Mouse (Mus musculus): ENCODE measurements at regions not wholly inside any gene's neighbourhood (a gene's known extent, or its start where the extent isn't known, plus 50 kb on each side); places are given as distances from the start of the nearest gene placed in this dataset.
A peak's percentile ranks its signal among the peaks of the same experiment; 100 is the strongest.

DNA sequence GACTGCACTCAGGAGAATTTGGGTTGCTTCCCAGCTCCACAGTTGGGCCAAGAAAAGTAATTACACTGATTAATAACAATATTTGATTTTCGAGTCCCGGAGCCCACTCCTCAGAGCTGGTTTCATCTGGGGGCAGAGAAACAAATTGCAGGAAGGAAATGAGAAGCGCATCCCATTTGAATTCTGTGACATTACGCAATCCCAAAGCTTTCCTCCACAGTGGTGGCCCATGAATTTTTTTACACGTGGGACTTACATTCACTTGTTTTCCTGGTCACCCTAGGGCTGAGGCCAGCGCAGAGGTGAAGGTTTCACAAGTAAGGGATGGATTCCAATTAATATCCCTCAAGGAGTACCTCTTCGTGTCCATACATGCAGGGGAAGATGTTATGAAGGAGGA is 556.3 kb upstream of the Nrp1 start:
- Histone ChIP-seq H3K4me1 (ENCODE audit: control insufficient read depth, insufficient read depth, low read length) (no peaks in the 10 kb centered on the region; the same call in 1 of the 2 replicates), H3K4me3 (ENCODE audit: low read depth, low read length) (no peak overlapping the region), H3K4me2 (ENCODE audit: low read depth, low read length) (no peak overlapping the region), H3K27ac (replicated peaks; ENCODE audit: low read depth, low read length) (no peak overlapping the region), H3K27me3 (ENCODE audit: control insufficient read depth, insufficient read depth, low read length) (no peaks in the 10 kb centered on the region), H3K36me3 (replicated peaks; ENCODE audit: control insufficient read depth, insufficient read depth, low read depth, low read length) (no peaks in the 10 kb centered on the region), H3K9ac (replicated peaks; ENCODE audit: low read length) (no peak overlapping the region), H3K9me3 (replicated peaks; ENCODE audit: control insufficient read depth, low read length) (no peaks in the 10 kb centered on the region)
- ATAC-seq (replicated peaks; ENCODE audit: insufficient number of reproducible peaks, low FRiP score, low TSS enrichment, low read depth): no peak
- no peak for DNase-seq (ENCODE audit: low spot score)
- WGBS: 71% methylated on average over 7 of the region's 7 CpGs

DNA sequence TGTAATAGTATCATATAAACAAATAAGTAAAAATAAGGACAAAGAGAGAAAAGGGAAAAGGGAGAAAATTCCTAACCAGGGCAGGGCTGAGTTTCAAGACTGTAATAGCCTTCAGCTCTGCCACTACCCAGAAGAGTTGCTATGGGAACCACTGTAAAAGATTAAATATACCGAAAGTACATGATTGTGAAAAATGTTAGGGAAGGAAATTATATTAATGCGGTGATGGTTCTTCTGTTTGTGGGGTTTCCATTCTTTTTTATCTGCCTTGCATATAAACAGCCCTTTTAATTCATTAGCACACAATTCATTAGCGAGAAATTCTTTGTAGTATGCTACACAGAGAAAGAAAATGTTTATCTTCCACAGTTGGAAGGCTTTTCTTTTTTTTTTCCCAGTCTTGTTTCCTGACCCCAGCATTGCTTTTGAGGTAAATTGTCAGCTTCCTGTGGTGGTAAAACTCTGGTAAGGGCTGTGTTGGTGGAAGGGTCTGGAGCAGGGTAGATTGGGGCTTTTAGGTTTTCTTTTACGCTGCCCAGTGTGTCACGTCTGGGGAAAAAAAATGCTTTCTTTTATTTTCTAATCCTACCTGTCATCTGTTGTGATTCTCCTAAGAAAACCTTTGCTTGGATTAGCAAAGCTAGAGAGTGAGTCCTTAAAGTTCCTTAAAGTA is 555.6 kb upstream of the Nrp1 start:
- DNase-seq (ENCODE audit: low spot score): no peak
- Histone ChIP-seq H3K9ac (replicated peaks; ENCODE audit: low read length) (no peak overlapping the region), H3K4me1 (ENCODE audit: control insufficient read depth, insufficient read depth, low read length) (no peaks in the 10 kb centered on the region; the same call in 1 of the 2 replicates), H3K4me2 (ENCODE audit: low read depth, low read length) (no peak overlapping the region), H3K36me3 (replicated peaks; ENCODE audit: control insufficient read depth, insufficient read depth, low read depth, low read length) (no peaks in the 10 kb centered on the region), H3K27me3 (ENCODE audit: control insufficient read depth, insufficient read depth, low read length) (no peaks in the 10 kb centered on the region), H3K9me3 (replicated peaks; ENCODE audit: control insufficient read depth, low read length) (no peaks in the 10 kb centered on the region), H3K27ac (replicated peaks; ENCODE audit: low read depth, low read length) (no peak overlapping the region; the same call in 1 of the 2 replicates), H3K4me3 (ENCODE audit: low read depth, low read length) (no peak overlapping the region)
- 50% methylated on average over 5 of the region's 5 CpGs for WGBS
- ATAC-seq (replicated peaks; ENCODE audit: insufficient number of reproducible peaks, low FRiP score, low TSS enrichment, low read depth): no peak; the same call in 1 of the 2 replicates

DNA sequence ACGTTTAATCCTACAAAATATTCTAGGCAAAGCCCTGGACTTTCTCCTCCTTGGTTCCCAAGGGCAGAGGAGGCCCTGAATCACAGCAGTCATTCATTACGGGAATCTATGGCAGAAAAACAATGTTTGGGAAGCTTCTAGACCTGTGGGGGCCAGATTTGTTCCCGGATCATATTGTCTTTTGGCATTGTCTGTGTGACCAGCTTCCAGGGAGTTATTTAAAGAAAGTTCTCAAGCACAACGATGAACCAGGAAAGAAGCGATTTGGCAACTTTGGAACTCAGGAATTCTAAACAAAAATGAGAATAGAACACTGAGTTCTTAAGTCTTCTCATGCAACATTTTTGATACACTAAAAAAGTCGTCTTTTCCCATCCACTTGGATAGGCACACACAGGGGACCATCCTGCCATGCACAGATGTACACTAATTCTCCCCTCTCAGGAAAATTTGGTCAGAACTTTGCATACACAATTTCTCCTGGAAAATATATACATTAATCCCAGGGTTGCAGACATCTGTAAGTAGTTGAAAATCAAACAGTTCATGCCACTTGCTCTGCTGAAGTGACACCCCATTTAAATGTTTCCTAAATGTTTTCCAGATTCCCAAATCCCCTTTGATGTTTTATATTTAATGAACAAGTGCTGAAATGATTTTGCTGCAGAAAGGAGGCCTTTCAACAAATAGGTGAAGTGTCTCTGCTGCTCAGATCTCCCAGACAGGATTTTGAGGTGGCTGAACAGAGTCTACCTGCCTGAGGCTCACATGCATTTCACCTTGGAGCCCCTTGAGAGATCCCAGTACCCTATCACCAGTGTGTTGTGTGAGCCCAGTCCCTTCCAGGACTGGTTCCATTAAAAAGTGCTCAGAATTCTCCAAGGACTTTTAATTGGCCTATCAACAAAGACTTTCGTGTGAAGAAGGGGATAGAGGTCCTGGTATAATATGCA is 548.9 kb upstream of the Nrp1 start:
- peak; percentile 70 for DNase-seq (ENCODE audit: low spot score)
- H3K27ac ChIP-seq (replicated peaks; ENCODE audit: low read depth, low read length): no peak overlapping the region
- ATAC-seq (replicated peaks; ENCODE audit: insufficient number of reproducible peaks, low FRiP score, low TSS enrichment, low read depth): no peak
- H3K9ac ChIP-seq (replicated peaks; ENCODE audit: low read length): no peak overlapping the region
- H3K4me3 ChIP-seq (ENCODE audit: low read depth, low read length): no peak overlapping the region
- H3K4me2 ChIP-seq (ENCODE audit: low read depth, low read length): no peak overlapping the region
- H3K36me3 ChIP-seq (replicated peaks; ENCODE audit: control insufficient read depth, insufficient read depth, low read depth, low read length): no peaks in the 10 kb centered on the region
- WGBS: 50% methylated on average over 7 of the region's 7 CpGs
- H3K27me3 ChIP-seq (ENCODE audit: control insufficient read depth, insufficient read depth, low read length): no peaks in the 10 kb centered on the region
- H3K4me1 ChIP-seq (ENCODE audit: control insufficient read depth, insufficient read depth, low read length): no peaks in the 10 kb centered on the region
- no peaks in the 10 kb centered on the region for H3K9me3 ChIP-seq (replicated peaks; ENCODE audit: control insufficient read depth, low read length)

DNA sequence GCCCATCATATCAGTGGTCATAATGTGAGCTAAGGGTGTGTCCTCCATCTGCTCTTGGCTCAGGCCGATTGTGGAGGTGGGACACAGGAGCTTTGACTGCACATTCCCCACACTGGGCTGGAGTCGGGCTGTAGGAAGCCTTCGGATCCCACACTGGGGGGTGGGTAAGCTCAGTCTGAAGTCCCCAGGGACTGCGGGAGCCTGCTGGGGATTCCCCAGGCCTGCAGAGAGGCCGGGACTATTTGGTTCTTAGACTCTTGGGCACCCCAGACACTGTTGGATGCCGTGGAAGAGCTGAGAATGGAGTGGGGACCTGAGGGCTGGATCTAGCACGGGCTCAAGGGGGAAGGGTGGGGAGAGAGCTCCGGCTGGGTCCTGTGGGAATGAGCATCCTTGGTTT is 547.1 kb upstream of the Nrp1 start:
- Histone ChIP-seq H3K4me3 (ENCODE audit: low read depth, low read length) (no peak overlapping the region), H3K9me3 (replicated peaks; ENCODE audit: control insufficient read depth, low read length) (no peaks in the 10 kb centered on the region), H3K4me1 (ENCODE audit: control insufficient read depth, insufficient read depth, low read length) (no peaks in the 10 kb centered on the region), H3K36me3 (replicated peaks; ENCODE audit: control insufficient read depth, insufficient read depth, low read depth, low read length) (no peaks in the 10 kb centered on the region), H3K27me3 (ENCODE audit: control insufficient read depth, insufficient read depth, low read length) (no peaks in the 10 kb centered on the region), H3K27ac (replicated peaks; ENCODE audit: low read depth, low read length) (no peak overlapping the region), H3K9ac (replicated peaks; ENCODE audit: low read length) (no peak overlapping the region), H3K4me2 (ENCODE audit: low read depth, low read length) (no peak overlapping the region)
- WGBS: 84% methylated on average over 8 of the region's 8 CpGs
- DNase-seq (ENCODE audit: low spot score): no peak
- ATAC-seq (replicated peaks; ENCODE audit: insufficient number of reproducible peaks, low FRiP score, low TSS enrichment, low read depth): no peak

DNA sequence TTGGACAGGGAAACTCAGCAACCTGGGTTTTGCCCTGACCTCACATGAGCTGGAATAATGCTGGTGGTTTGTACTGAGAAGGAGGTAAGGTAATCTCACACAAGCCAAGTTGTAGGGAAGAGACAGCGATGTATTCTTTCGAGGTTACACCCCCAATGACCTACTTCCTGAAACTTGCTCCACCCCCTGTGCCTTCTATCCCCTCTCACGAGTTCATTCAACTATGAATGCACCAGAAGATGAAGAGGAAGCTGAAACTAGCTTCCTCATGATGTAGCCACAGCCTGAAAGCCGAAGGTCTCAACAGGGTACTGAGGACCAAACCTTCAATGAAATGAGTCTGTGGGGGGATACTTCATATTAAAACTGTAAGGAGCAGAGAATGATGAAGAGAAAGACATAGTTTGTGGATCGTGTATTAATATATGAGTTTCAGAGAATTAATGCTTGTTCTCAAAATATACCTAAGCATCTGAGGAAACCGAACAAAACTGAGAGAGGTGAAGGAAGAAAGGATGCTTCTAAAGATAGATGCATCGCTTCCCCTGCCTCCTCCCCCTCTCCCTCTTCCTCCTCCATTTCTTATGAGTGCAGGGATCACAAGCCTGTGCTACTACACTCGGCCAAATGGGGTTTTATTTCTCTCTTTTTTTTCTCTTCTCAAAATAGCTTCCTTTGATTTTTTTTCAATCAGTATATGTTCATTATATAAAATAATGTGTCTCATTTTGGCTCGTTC is 543.5 kb upstream of the Nrp1 start:
- H3K27me3 ChIP-seq (ENCODE audit: control insufficient read depth, insufficient read depth, low read length): no peaks in the 10 kb centered on the region
- no peaks in the 10 kb centered on the region for H3K4me1 ChIP-seq (ENCODE audit: control insufficient read depth, insufficient read depth, low read length)
- no peak for ATAC-seq (replicated peaks; ENCODE audit: insufficient number of reproducible peaks, low FRiP score, low TSS enrichment, low read depth)
- H3K9ac ChIP-seq (replicated peaks; ENCODE audit: low read length): no peak overlapping the region
- no peak for DNase-seq (ENCODE audit: low spot score)
- no peaks in the 10 kb centered on the region for H3K9me3 ChIP-seq (replicated peaks; ENCODE audit: control insufficient read depth, low read length)
- H3K27ac ChIP-seq (replicated peaks; ENCODE audit: low read depth, low read length): no peak overlapping the region
- WGBS: 83% methylated on average over 9 of the region's 9 CpGs
- H3K4me2 ChIP-seq (ENCODE audit: low read depth, low read length): no peak overlapping the region
- no peak overlapping the region for H3K4me3 ChIP-seq (ENCODE audit: low read depth, low read length)
- no peaks in the 10 kb centered on the region for H3K36me3 ChIP-seq (replicated peaks; ENCODE audit: control insufficient read depth, insufficient read depth, low read depth, low read length)

DNA sequence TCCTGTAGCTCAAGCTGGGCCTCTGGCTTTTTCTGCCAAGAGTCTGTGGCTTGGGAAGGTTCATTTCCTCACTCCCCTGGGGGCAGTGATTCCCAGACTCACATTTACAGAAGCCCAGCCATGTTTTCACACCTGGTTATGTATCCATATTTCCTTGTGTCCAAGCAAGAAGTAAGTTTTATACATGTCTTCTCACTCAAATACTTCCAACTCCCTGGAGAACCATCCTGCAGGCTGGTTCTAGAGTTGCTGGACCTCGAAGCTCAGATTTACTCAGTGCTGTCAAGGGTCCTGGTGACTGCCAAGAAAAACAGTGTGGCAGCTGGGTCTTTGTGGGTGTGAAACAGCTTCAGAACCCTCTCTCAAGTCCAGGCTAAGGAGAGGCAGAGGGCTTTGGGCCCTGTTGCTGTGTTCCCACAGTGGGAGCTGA is 537.6 kb upstream of the Nrp1 start:
- no peak overlapping the region for H3K9ac ChIP-seq (replicated peaks; ENCODE audit: low read length)
- no peak overlapping the region for H3K27ac ChIP-seq (replicated peaks; ENCODE audit: low read depth, low read length)
- H3K4me3 ChIP-seq (ENCODE audit: low read depth, low read length): no peak overlapping the region
- WGBS: 55% methylated on average over 1 of the region's 1 CpGs
- no peaks in the 10 kb centered on the region for H3K27me3 ChIP-seq (ENCODE audit: control insufficient read depth, insufficient read depth, low read length)
- H3K4me1 ChIP-seq (ENCODE audit: control insufficient read depth, insufficient read depth, low read length): no peaks in the 10 kb centered on the region
- no peaks in the 10 kb centered on the region for H3K36me3 ChIP-seq (replicated peaks; ENCODE audit: control insufficient read depth, insufficient read depth, low read depth, low read length)
- no peak overlapping the region for H3K4me2 ChIP-seq (ENCODE audit: low read depth, low read length)
- DNase-seq (ENCODE audit: low spot score): no peak
- ATAC-seq (replicated peaks; ENCODE audit: insufficient number of reproducible peaks, low FRiP score, low TSS enrichment, low read depth): no peak
- no peaks in the 10 kb centered on the region for H3K9me3 ChIP-seq (replicated peaks; ENCODE audit: control insufficient read depth, low read length)

DNA sequence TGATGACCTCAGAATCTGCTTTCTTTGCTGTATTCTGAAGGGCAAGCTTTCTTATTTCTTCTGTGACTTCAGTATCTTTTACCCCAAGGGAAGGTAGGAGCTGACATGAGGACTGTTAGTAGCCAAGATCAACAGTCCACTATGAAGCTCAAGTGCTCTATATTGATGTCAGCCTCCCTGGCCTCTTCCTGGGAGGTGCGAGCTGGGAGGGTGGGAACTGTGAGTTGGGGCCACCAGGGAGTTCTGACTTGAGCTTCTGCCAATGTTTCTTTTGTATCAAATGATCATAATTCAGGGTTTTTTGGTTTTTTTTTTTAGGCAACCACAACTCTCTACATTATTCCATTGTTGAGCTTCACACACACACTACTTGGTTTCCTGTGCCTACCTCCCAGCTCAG is 536.8 kb upstream of the Nrp1 start:
- H3K9me3 ChIP-seq (replicated peaks; ENCODE audit: control insufficient read depth, low read length): no peaks in the 10 kb centered on the region
- DNase-seq (ENCODE audit: low spot score) (no peak), ATAC-seq (replicated peaks; ENCODE audit: insufficient number of reproducible peaks, low FRiP score, low TSS enrichment, low read depth) (no peak)
- H3K9ac ChIP-seq (replicated peaks; ENCODE audit: low read length): no peak overlapping the region
- no peak overlapping the region for H3K27ac ChIP-seq (replicated peaks; ENCODE audit: low read depth, low read length)
- H3K36me3 ChIP-seq (replicated peaks; ENCODE audit: control insufficient read depth, insufficient read depth, low read depth, low read length): no peaks in the 10 kb centered on the region
- no peaks in the 10 kb centered on the region for H3K4me1 ChIP-seq (ENCODE audit: control insufficient read depth, insufficient read depth, low read length)
- 88% methylated on average over 1 of the region's 1 CpGs for WGBS
- H3K4me3 ChIP-seq (ENCODE audit: low read depth, low read length): no peak overlapping the region
- no peak overlapping the region for H3K4me2 ChIP-seq (ENCODE audit: low read depth, low read length)
- H3K27me3 ChIP-seq (ENCODE audit: control insufficient read depth, insufficient read depth, low read length): no peaks in the 10 kb centered on the region
